Mouse (Mus musculus): Measurements from ENCODE around the gene Xpo6.

The Xpo6 gene

DNA sequence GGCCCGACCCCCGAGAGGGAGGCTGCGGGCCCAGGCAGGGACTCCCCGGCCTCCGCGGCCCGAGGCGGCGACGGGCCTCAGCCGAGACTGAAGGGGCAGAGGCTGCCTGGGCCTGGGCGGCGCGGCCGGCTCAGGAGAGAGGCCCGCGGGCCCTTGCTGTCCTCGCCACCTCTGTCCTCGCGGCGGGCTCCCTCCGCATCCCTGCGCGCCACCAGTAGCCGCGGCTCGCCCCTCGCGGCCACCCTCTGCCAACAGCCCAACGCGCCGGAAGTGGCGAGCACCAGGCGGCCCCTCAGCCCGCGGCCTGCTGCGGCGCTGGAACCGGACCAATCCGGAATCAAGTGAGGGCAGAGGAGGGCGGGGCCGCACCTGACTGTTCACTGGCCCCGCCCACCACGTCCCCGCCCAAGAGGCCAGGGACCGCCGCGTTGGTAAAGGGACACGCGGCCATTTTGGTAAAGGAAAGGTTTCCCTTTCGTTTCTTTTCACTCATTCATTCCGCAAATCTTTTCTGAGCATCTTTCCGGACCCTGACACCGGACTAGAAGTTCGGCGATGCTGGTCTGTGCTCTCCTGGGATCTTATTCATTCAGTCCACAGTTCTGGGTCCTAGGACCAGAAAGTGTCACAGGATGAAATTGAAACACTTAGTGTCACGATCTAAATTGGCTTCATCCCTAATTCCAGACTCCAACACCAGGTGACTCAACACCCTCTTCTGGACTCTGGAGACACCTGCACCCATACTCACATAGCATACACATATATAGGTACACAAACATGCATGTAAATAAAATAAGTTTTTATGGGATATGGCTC is at the start of gene Xpo6:
Xpo6 (minus strand) TSS at position 324 of the 819 bp plus-strand sequence.
- DNase-seq (ENCODE audit: low spot score in 2 of 2) = peak; percentile 96 to 97

DNA sequence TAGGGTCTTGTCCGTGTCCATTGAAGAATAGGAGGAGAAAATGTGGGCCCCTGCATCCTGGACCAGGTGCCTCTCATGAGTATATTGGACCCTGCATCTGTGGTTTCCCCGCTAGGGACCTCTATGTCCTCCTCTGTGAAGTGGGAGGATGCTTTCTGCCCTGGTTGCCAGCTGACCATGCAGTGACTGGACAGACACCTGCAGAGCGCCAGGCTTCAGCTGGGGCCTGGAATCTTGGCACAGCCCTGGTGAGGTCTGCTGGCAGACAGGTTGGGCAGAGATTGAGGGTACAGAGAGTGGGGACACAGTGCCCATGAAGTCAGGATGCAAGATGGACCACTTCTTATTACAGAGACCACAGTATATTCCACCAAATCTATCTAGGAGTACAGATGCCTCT is 49.7 kb upstream of the Xpo6 start:
- no peak for DNase-seq (ENCODE audit: low spot score in 2 of 2)

DNA sequence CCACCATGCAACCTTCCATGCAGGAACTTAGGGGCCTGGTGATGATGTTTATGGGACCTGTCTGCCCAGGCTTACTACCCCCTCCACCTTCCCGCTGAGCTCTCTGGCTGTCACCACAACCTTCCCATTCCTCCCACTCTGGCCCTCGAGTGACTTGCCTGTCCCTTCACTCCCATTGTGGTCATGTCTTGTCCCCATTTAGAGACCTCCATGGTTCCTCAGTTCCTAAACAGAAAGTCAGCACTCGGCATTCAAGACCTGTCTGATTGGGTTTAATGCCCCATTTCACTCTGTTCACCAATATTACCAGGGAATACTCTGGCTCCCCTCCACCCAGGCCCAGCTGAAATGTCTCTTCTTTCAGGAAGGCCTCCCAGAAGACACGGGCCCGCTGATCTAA is 48.8 kb upstream of the Xpo6 start:
- no peak for DNase-seq (ENCODE audit: low spot score in 2 of 2)

DNA sequence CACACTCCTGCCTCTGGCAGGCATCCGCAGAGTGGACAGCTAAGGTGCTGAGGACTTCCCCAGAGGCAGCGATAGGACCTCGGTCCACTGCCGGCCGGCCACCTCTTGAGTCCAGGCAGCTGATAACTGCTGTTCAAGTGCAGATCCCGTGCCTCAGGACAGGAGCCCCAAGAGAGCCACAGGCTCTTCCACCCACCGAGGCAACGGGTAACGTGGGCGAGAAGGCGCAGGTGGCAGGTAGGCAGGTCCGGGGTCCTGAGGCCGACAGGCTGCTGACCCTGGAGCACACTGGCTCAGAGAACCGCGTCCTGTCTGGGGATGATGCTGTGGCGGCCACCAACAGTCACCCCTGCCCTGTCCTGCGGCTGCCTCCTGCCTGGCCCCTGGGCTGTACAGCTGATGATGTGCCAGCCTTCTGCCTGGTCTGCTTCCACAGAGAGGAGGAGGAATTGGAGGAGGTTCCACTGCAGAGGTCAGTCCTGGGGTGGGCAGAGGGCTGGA is 48.4 kb upstream of the Xpo6 start:
- no peak for DNase-seq (ENCODE audit: low spot score in 2 of 2)

DNA sequence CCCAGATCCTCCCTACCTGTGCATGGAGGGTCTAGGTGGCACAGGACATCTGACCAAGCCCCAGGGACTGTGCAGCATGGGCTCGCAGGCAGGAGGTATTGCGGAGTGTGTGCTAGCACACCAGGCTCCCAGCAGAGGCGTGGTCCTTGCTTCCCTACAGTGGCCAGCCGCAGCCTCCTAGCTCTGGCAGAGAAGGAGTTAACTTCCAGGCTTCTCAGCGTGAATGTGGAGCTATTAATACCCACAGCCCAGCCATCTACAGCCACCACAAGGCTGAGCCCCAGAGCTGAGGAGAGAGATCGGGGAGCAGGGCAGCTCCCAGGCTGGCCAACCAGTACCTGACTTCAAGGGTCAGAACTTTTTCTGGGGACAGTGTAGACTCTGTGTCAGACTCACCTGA is 47.8 kb upstream of the Xpo6 start:
- no peak for DNase-seq (ENCODE audit: low spot score in 2 of 2)

DNA sequence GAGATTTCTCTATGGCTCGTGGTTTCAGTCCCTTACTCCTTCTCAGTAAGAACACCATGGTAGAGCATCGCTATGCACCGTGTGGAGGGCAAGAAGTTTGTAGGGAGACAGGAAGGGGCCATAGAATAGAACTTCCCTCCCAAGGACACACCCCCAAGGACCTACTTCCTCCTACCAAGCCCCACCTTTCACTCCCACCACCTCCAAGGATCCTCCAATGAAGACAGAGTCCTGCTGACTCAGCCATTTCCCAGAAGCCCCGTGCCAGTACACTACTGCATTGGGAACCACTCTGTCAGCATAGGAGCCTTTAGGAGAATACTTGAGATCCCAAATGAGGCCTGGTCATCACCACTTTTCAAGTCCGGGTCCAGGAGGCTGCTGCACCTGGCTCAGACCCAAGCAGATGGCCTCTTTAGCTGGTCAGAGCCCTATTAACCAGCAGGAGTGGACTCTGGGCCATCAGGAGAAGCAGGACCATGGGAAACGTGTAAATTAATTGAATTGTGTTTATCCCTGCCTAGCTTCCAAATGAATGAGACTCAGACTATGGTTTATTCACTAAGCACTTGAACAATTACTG is 44.0 kb upstream of the Xpo6 start:
- DNase-seq (ENCODE audit: low spot score in 2 of 2) = no peak

GRCm38 (mm10) chr7:126240814-126241360 is 40.6 kb upstream of the Xpo6 start:
- no peak for DNase-seq (ENCODE audit: low spot score in 2 of 2)

- DNase-seq (ENCODE audit: low spot score in 2 of 2) = no peak
Observed at GRCm38 (mm10) chr7:126236794-126237192, 36.5 kb upstream of the Xpo6 start.

- DNase-seq (ENCODE audit: low spot score in 2 of 2) = peak in 1 of 2 experiments; percentile 10
Observed at GRCm38 (mm10) chr7:126236083-126236793, 35.9 kb upstream of the Xpo6 start.

DNA sequence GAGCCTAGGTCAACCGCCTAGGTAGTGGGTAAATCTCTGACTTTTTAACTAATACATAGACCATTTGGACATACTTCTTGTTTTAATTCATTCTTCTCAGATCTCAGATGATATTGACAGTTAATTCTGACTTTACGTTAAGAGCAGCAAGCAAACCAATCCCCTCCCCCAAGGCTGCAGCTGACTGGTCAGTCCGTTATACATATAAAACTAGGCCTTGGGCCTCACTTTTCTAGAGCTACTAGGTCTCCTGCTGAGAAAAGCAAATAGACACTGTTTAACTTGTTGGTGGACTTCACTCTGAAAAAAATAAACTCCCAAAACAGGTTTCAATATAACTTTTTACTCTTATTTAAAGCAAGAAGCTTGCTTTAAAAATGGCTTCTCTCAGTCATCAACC is 34.3 kb upstream of the Xpo6 start:
- DNase-seq (ENCODE audit: low spot score in 2 of 2) = no peak

DNA sequence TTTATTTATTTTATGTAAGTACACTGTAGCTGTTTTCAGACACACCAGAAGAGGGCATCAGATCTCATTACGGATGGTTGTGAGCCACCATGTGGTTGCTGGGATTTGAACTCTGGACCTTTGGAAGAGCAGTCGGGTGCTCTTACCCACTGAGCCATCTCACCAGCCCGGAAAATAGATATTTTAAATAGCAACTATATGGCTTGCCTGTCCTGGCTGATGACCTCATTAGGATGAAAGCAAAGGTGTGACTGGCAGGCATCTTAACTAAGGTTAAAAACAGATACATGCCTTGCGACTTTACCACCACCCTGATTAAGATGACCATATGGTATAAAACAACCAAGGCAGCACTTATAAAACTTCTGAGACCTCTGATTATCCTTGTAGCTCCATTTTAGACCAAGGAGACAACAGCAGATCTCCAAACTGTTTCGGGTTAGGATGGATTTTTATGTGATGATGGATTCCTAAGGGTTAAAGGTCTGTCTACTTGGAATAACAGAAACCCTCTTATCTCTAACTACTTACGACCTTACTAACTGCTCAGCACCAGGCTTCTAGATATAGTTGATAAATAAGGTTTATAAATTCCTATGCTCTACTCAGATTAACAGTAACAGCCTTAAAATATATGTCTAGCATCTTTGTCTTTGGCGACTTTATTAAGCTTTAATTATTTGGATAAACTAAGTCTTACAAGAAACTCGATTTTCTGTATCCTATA is 32.2 kb upstream of the Xpo6 start:
- DNase-seq (ENCODE audit: low spot score in 2 of 2) = no peak

- DNase-seq (ENCODE audit: low spot score in 2 of 2) = peak in 1 of 2 experiments; percentile 55
Observed at GRCm38 (mm10) chr7:126230357-126231148, 30.3 kb upstream of the Xpo6 start.

GRCm38 (mm10) chr7:126226136-126226535 is 25.8 kb upstream of the Xpo6 start:
- DNase-seq (ENCODE audit: low spot score in 2 of 2) = no peak

DNA sequence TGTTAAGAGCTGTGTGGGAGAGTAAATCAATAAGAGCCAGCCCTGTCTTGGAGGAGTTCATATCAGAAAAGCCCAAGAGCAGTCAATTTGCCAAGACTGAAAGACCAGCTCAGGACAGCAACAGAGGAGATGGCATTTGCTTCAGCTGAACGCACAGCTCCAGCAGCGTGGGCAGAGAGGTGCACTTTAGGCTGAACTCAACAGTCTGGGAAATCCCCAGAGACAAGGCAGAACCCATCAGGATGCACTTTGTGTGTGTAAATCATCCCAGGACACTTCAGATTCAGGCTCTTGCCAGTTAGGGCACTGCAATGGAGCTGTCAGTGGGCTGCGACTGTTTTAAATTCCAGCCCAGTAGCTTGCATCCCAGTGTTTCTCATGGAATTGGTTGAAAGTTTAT is 22.5 kb upstream of the Xpo6 start:
- DNase-seq (ENCODE audit: low spot score in 2 of 2) = no peak

- no peak for DNase-seq (ENCODE audit: low spot score in 2 of 2)
Observed at GRCm38 (mm10) chr7:126220611-126221010, 20.3 kb upstream of the Xpo6 start.

DNA sequence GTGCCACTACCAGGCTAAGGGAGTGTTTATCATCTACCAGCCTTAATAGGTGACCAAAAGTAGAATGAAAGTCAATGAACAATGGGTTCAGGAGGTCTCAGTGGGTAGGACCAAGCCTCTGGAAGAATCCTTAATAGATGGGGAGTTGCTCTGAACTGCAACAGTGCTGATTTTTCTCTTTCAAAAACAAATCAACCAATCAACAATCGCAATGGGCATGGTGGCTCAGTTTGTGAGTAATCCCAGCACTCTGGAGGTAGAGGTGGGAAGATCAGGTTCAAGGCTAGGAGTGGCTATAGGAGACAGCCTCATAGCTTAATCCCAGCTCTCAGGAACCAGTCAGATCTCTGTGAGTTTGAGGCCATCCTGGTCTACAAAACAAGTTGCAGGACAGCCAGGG is 18.0 kb upstream of the Xpo6 start:
- no peak for DNase-seq (ENCODE audit: low spot score in 2 of 2)

DNA sequence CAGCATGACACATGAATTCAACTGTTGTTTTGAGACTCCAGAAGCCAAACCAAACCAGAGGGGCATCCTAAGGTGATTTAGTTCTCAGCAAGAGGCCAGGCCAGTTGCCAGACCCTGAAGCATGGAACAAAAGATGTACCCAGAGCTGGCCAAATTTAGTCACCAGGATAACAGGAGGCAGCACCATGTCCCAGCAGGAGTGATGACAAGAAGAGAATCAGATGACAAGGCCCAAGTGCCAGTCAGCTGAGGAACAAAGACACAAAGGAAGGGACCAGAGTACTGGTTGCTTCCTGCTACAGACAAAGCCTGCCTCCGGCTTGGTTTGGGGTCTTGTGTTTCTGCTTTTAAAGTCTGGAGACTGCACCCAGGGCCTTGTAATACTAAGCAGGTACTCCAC is 16.6 kb upstream of the Xpo6 start:
- no peak for DNase-seq (ENCODE audit: low spot score in 2 of 2)

GRCm38 (mm10) chr7:126210856-126211255 is 10.6 kb upstream of the Xpo6 start:
- peak in 1 of 2 experiments; percentile 32 for DNase-seq (ENCODE audit: low spot score in 2 of 2)

GRCm38 (mm10) chr7:126200997-126201345 is 670 bp upstream of the Xpo6 start:
- DNase-seq (ENCODE audit: low spot score in 2 of 2) = no peak

DNA sequence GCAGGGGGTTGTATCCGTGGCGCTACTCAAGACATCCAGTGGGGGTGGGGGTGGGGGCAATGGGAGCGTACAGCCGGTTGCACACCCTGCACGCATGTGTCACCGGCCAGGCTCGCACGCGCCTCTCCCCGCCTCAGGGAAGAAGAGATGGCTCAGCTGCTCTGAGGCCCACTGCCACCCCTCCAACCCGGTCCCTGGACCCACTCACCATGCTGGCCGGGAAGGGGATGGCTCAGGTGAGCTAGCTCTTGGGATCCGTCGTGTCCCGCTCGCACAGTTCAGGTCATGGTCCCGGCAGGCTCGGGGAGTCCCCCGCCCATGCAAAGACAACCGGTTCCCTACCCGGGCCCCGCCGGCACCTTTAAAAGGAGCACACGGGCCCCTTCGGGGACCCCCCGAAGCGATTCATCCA is 604 bp downstream of the Xpo6 start:
- DNase-seq (ENCODE audit: low spot score in 2 of 2) = peak in 1 of 2 experiments; percentile 42

DNA sequence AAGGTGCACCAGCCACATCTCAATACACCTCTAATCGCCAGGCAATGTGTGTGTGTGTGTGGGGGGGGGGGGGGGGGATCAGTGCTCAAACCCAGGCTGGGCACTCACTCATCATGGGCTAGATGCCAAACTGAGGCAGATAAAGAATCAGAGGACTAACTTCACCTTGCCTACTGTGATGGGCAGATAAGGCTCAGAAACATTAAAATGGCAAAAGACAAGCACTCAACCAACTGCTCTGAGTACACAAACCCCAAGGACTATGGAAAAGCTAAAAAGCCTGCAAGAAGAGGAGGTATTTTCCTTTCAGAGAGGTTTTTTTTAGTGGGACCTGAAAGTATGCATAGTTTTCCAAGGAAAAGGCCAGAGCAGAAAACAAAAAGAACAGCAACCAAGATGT is 1.4 kb downstream of the Xpo6 start:
- DNase-seq (ENCODE audit: low spot score in 2 of 2) = no peak

Measured in natural killer cell, adult 2 months (primary cell).